Mouse (Mus musculus): ENCODE data around the gene Gatb. TPM values are rescaled to one million over a fixed set of nuclear protein-coding genes. Genes with fewer than 3 reads are reported as not detected.

Gene Gatb
- polyA plus RNA-seq, 1 experiment from 2014 or later: 21.5 TPM

DNA sequence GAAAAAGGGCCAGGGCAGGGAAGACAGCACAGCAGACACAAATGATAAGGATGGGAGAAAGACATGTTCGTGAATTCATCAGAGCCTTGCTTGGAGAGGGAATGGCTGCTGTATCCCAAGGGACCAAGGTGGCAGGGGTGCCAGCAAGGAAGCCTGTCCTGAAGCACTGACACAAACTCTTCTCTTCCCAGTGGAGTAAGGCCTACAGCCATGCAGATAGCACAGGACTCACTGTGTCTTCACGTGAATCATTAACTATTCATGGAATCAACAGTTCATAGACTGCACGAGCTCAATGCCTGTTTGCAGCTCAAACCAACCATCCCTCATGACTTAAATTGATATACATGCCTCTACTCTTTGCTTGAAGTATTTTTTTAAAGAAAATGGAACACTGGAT, 104.0 kb downstream of the Gatb start:
- WGBS: 84% methylated on average over 3 of the region's 3 CpGs
- Histone ChIP-seq H3K9me3 (replicated peaks; ENCODE audit: control insufficient read depth, low read length) (no peaks in the 10 kb centered on the region), H3K4me2 (ENCODE audit: low read length) (no peak overlapping the region), H3K27ac (ENCODE audit: low read depth, low read length) (no peak overlapping the region), H3K9ac (ENCODE audit: low read length) (no peak overlapping the region), H3K27me3 (replicated peaks; ENCODE audit: control insufficient read depth, insufficient read depth, low read length) (no peaks in the 10 kb centered on the region), H3K36me3 (ENCODE audit: control insufficient read depth, insufficient read depth, low read length) (no peaks in the 10 kb centered on the region), H3K4me1 (ENCODE audit: control insufficient read depth, insufficient read depth, low read length) (no peaks in the 10 kb centered on the region), H3K4me3 (ENCODE audit: low read depth, low read length) (no peak overlapping the region)
- no peak for ATAC-seq
- no peak for DNase-seq (ENCODE audit: low spot score)

- Histone ChIP-seq H3K4me1 (ENCODE audit: control insufficient read depth, insufficient read depth, low read length) (no peaks in the 10 kb centered on the region), H3K4me2 (ENCODE audit: low read length) (no peak overlapping the region), H3K27ac (ENCODE audit: low read depth, low read length) (no peak overlapping the region), H3K9ac (ENCODE audit: low read length) (no peak overlapping the region), H3K27me3 (replicated peaks; ENCODE audit: control insufficient read depth, insufficient read depth, low read length) (no peaks in the 10 kb centered on the region), H3K4me3 (ENCODE audit: low read depth, low read length) (no peak overlapping the region), H3K9me3 (replicated peaks; ENCODE audit: control insufficient read depth, low read length) (no peaks in the 10 kb centered on the region), H3K36me3 (ENCODE audit: control insufficient read depth, insufficient read depth, low read length) (no peaks in the 10 kb centered on the region)
- no peak for ATAC-seq
- no peak for DNase-seq (ENCODE audit: low spot score)
- WGBS: 86% methylated on average over 8 of the region's 8 CpGs
These were observed 105.5 kb downstream of the Gatb start for GRCm38 (mm10) chr3:85679312-85679933.

GRCm38 (mm10) chr3:85679960-85680359, 106.0 kb downstream of the Gatb start:
- Histone ChIP-seq H3K27me3 (replicated peaks; ENCODE audit: control insufficient read depth, insufficient read depth, low read length) (no peaks in the 10 kb centered on the region), H3K4me3 (ENCODE audit: low read depth, low read length) (no peak overlapping the region), H3K9me3 (replicated peaks; ENCODE audit: control insufficient read depth, low read length) (no peaks in the 10 kb centered on the region), H3K4me2 (ENCODE audit: low read length) (no peak overlapping the region), H3K4me1 (ENCODE audit: control insufficient read depth, insufficient read depth, low read length) (no peaks in the 10 kb centered on the region), H3K36me3 (ENCODE audit: control insufficient read depth, insufficient read depth, low read length) (no peaks in the 10 kb centered on the region), H3K9ac (ENCODE audit: low read length) (no peak overlapping the region), H3K27ac (ENCODE audit: low read depth, low read length) (no peak overlapping the region)
- ATAC-seq (no peak), DNase-seq (ENCODE audit: low spot score) (no peak)
- 86% methylated on average over 5 of the region's 5 CpGs for WGBS

DNA sequence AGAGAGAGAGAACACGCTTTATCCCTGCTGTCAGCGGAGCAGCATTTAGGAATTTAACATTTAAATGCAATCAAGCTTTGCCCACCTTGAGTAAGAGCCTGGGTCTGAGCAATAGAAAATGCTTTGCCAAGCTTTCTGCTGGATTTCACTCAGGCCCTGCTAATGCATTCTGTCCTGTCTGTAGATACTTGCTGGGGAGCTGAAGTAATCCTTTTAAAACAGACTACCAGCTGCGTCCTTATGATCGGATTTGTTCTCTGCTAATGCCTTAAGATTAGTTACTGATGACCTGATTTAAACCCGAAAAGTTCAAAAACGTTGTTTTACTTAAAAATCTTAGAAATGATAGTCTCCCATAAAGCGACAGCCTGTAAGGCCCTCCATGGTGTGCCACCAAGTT, 107.2 kb downstream of the Gatb start:
- 53% methylated on average over 7 of the region's 7 CpGs for WGBS
- no peak for ATAC-seq
- no peak for DNase-seq (ENCODE audit: low spot score)

DNA sequence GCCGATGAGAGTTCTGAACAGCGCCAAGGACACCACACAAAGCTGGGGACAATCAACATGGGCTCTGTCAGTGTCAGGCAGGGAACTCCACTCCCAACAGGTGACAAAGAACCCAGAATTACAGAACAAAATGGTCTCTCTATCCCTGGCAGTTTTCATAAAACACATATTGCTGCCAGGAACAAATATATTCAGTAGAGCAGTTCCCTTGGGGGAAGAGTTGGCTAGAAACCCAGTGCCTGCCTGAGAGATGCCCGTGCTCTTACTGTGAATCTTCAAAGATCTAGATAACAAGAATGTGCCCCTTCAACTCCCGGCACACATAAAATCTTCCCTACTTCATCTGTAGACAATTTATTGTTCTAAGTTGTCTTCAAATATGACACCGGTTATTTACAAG, 109.7 kb downstream of the Gatb start:
- no peaks in the 10 kb centered on the region for H3K9me3 ChIP-seq (replicated peaks; ENCODE audit: control insufficient read depth, low read length)
- ATAC-seq (no peak), DNase-seq (ENCODE audit: low spot score) (no peak)
- H3K4me2 ChIP-seq (ENCODE audit: low read length): no peak overlapping the region
- H3K4me1 ChIP-seq (ENCODE audit: control insufficient read depth, insufficient read depth, low read length): no peaks in the 10 kb centered on the region
- H3K4me3 ChIP-seq (ENCODE audit: low read depth, low read length): no peak overlapping the region
- H3K9ac ChIP-seq (ENCODE audit: low read length): no peak overlapping the region
- no peaks in the 10 kb centered on the region for H3K27me3 ChIP-seq (replicated peaks; ENCODE audit: control insufficient read depth, insufficient read depth, low read length)
- WGBS: 92% methylated on average over 5 of the region's 5 CpGs
- no peaks in the 10 kb centered on the region for H3K36me3 ChIP-seq (ENCODE audit: control insufficient read depth, insufficient read depth, low read length)
- no peak overlapping the region for H3K27ac ChIP-seq (ENCODE audit: low read depth, low read length)

More for the DNA sequence above, 107.2 kb downstream of the Gatb start:
- H3K36me3 ChIP-seq (ENCODE audit: control insufficient read depth, insufficient read depth, low read length): no peaks in the 10 kb centered on the region
- H3K4me1 ChIP-seq (ENCODE audit: control insufficient read depth, insufficient read depth, low read length): no peaks in the 10 kb centered on the region
- no peaks in the 10 kb centered on the region for H3K9me3 ChIP-seq (replicated peaks; ENCODE audit: control insufficient read depth, low read length)
- H3K9ac ChIP-seq (ENCODE audit: low read length): no peak overlapping the region
- H3K27ac ChIP-seq (ENCODE audit: low read depth, low read length): no peak overlapping the region
- no peaks in the 10 kb centered on the region for H3K27me3 ChIP-seq (replicated peaks; ENCODE audit: control insufficient read depth, insufficient read depth, low read length)
- no peak overlapping the region for H3K4me2 ChIP-seq (ENCODE audit: low read length)
- H3K4me3 ChIP-seq (ENCODE audit: low read depth, low read length): no peak overlapping the region

- Histone ChIP-seq H3K27ac (ENCODE audit: low read depth, low read length) (no peak overlapping the region), H3K4me2 (ENCODE audit: low read length) (no peak overlapping the region), H3K36me3 (ENCODE audit: control insufficient read depth, insufficient read depth, low read length) (no peaks in the 10 kb centered on the region), H3K9ac (ENCODE audit: low read length) (no peak overlapping the region), H3K27me3 (replicated peaks; ENCODE audit: control insufficient read depth, insufficient read depth, low read length) (no peaks in the 10 kb centered on the region), H3K4me1 (ENCODE audit: control insufficient read depth, insufficient read depth, low read length) (no peaks in the 10 kb centered on the region), H3K4me3 (ENCODE audit: low read depth, low read length) (no peak overlapping the region), H3K9me3 (replicated peaks; ENCODE audit: control insufficient read depth, low read length) (no peaks in the 10 kb centered on the region)
- no peak for DNase-seq (ENCODE audit: low spot score)
- WGBS: 90% methylated on average over 8 of the region's 8 CpGs
- no peak for ATAC-seq
These were observed 111.4 kb downstream of the Gatb start for GRCm38 (mm10) chr3:85685271-85685670.

DNA sequence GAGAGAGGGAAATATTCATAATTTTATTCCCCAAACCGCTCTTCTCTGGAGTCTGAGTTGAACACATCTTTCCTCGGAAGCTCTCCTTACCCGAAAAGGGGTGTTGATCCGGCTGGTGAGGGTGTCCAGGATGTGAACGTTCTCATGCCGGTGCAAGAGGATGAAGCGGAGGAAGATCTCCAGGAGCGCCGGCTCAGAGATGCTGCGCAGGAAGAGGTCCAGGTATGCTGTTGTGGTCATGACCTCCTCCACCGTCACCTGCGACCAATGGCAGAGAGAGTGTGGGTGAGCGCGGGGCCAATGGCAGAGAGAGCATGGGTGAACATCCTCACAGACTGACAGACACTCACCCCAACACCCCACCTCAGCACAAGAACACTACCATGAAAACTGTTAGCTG, 114.4 kb downstream of the Gatb start:
- Histone ChIP-seq H3K4me1 (ENCODE audit: control insufficient read depth, insufficient read depth, low read length) (no peaks in the 10 kb centered on the region), H3K36me3 (ENCODE audit: control insufficient read depth, insufficient read depth, low read length) (no peaks in the 10 kb centered on the region), H3K9me3 (replicated peaks; ENCODE audit: control insufficient read depth, low read length) (no peaks in the 10 kb centered on the region), H3K4me3 (ENCODE audit: low read depth, low read length) (no peak overlapping the region), H3K4me2 (ENCODE audit: low read length) (no peak overlapping the region), H3K27ac (ENCODE audit: low read depth, low read length) (no peak overlapping the region), H3K9ac (ENCODE audit: low read length) (no peak overlapping the region), H3K27me3 (replicated peaks; ENCODE audit: control insufficient read depth, insufficient read depth, low read length) (no peaks in the 10 kb centered on the region)
- DNase-seq (ENCODE audit: low spot score) (no peak), ATAC-seq (no peak)
- WGBS: 94% methylated on average over 14 of the region's 14 CpGs

GRCm38 (mm10) chr3:85691134-85691533, 117.2 kb downstream of the Gatb start:
- H3K27ac ChIP-seq (ENCODE audit: low read depth, low read length): no peak overlapping the region
- no peak for DNase-seq (ENCODE audit: low spot score)
- H3K9me3 ChIP-seq (replicated peaks; ENCODE audit: control insufficient read depth, low read length): no peaks in the 10 kb centered on the region
- H3K4me1 ChIP-seq (ENCODE audit: control insufficient read depth, insufficient read depth, low read length): no peaks in the 10 kb centered on the region
- ATAC-seq: no peak
- H3K4me2 ChIP-seq (ENCODE audit: low read length): no peak overlapping the region
- no peak overlapping the region for H3K4me3 ChIP-seq (ENCODE audit: low read depth, low read length)
- H3K36me3 ChIP-seq (ENCODE audit: control insufficient read depth, insufficient read depth, low read length): no peaks in the 10 kb centered on the region
- no peaks in the 10 kb centered on the region for H3K27me3 ChIP-seq (replicated peaks; ENCODE audit: control insufficient read depth, insufficient read depth, low read length)
- H3K9ac ChIP-seq (ENCODE audit: low read length): no peak overlapping the region
- WGBS: 60% methylated on average over 4 of the region's 4 CpGs

GRCm38 (mm10) chr3:85693013-85693412, 119.1 kb downstream of the Gatb start:
- H3K9ac ChIP-seq (ENCODE audit: low read length): no peak overlapping the region
- H3K9me3 ChIP-seq (replicated peaks; ENCODE audit: control insufficient read depth, low read length): no peaks in the 10 kb centered on the region
- H3K4me3 ChIP-seq (ENCODE audit: low read depth, low read length): no peak overlapping the region
- H3K27ac ChIP-seq (ENCODE audit: low read depth, low read length): no peak overlapping the region
- H3K4me1 ChIP-seq (ENCODE audit: control insufficient read depth, insufficient read depth, low read length): no peaks in the 10 kb centered on the region
- no peak for ATAC-seq
- H3K27me3 ChIP-seq (replicated peaks; ENCODE audit: control insufficient read depth, insufficient read depth, low read length): no peaks in the 10 kb centered on the region
- no peak overlapping the region for H3K4me2 ChIP-seq (ENCODE audit: low read length)
- no peaks in the 10 kb centered on the region for H3K36me3 ChIP-seq (ENCODE audit: control insufficient read depth, insufficient read depth, low read length)
- 29% methylated on average over 3 of the region's 3 CpGs for WGBS
- no peak for DNase-seq (ENCODE audit: low spot score)
